Mouse (Mus musculus) gastrocnemius, postnatal 25 days (tissue): ENCODE data around the gene Chn2. TPM values are rescaled to one million over a fixed set of nuclear protein-coding genes. Genes with fewer than 3 reads are reported as not detected.

Experiments
- total RNA-seq, 2 experiments: library from RNA; stranded (reverse); gene quantifications; 1 replicate in 1 of 2; 2 replicates in 1 of 2; pipeline ENCODE4 v1.2.3; 2021

Chn2 gene
- total RNA-seq, 2 experiments from 2014 or later, result 1.8 to 2.2 TPM

Other genes starting within 250 kb of the Chn2 start
- 1 to 10 TPM; 3.6 to 3.8 TPM for gene Tril, start 218.7 kb upstream of the Chn2 start, total RNA-seq
- not detected for gene Cpvl, start 60.9 kb upstream of the Chn2 start, total RNA-seq